Mouse (Mus musculus) megakaryocyte, embryonic 14.5 days (primary cell): Measurements from ENCODE around the gene Rd3l.

Source experiments
- FLI1 ChIP-seq: IDR thresholded peaks from 2 replicates; pipeline ENCODE4 v1.6.1; 2012; ENCODE audit warnings: low read length, inconsistent platforms, mixed read lengths
- GATA1 ChIP-seq: IDR thresholded peaks from 3 replicates; pipeline ENCODE4 v1.6.1; 2012; ENCODE audit warnings: mixed read lengths, low read length, inconsistent platforms, borderline replicate concordance

GRCm38 (mm10) chr12:112001223-112001622, 20.1 kb upstream of the Rd3l start:
- TF ChIP-seq FLI1 = no peak
- no peak for TF ChIP-seq GATA1
